Mouse (Mus musculus) hindbrain, embryonic 12.5 days (tissue): ENCODE measurements around the gene Adarb1. TPM values are rescaled to one million over a fixed set of nuclear protein-coding genes. Genes with fewer than 3 reads are reported as not detected.
"Not testable (repeated sequence)": the region's sequence is repeated elsewhere in the genome, so short reads cannot be mapped to it uniquely, and the experiment has no call there.

Source experiments
- ATAC-seq: fragments of 200-750 bp; cut with Nextera tagmentation; 2 replicates; pipeline ENCODE4 v1.8.0; 2017; ENCODE audit warnings: moderate TSS enrichment; ENCODE audit not compliant: low FRiP score
- H3K27ac ChIP-seq: fragments of 300-500 bp; sonication (generic); 2 replicates; pipeline ENCODE4 v1.5.1; 2016; ENCODE audit warnings: mild to moderate bottlenecking
- H3K27me3 ChIP-seq: fragments of 300-500 bp; sonication (generic); 2 replicates; pipeline ENCODE4 v1.6.1; 2016; ENCODE audit warnings: mild to moderate bottlenecking
- H3K36me3 ChIP-seq: fragments of 300-500 bp; sonication (generic); 2 replicates; pipeline ENCODE4 v1.6.1; 2016; ENCODE audit warnings: mild to moderate bottlenecking
- H3K4me1 ChIP-seq: fragments of 300-500 bp; sonication (generic); 2 replicates; pipeline ENCODE4 v1.6.1; 2016
- H3K4me2 ChIP-seq: fragments of 300-500 bp; sonication (generic); replicated peaks from 2 replicates; pipeline ENCODE4 v1.6.1; 2016; ENCODE audit warnings: mild to moderate bottlenecking
- H3K4me3 ChIP-seq: fragments of 300-500 bp; sonication (generic); 2 replicates; pipeline ENCODE4 v1.5.1; 2016; ENCODE audit warnings: mild to moderate bottlenecking
- H3K9ac ChIP-seq: fragments of 300-500 bp; sonication (generic); 2 replicates; pipeline ENCODE4 v1.6.1; 2016; ENCODE audit warnings: mild to moderate bottlenecking, moderate library complexity
- H3K9me3 ChIP-seq: fragments of 300-500 bp; sonication (generic); replicated peaks from 2 replicates; pipeline ENCODE4 v1.6.1; 2016; ENCODE audit warnings: mild to moderate bottlenecking
- WGBS: fragments of 180-500 bp; shearing (Covaris S2); methylation state at CpG from one replicate; pipeline ENCODE4 v1.1.7; 2016; 5-methylcytosine and 5-hydroxymethylcytosine counted together
- polyA plus RNA-seq: library from polyadenylated mRNA; unstranded; fragments of >200 nt; fragmentation: Nextera tagmentation; extraction: Ambion mirVana; gene quantifications from 2 replicates; pipeline ENCODE4 v1.2.1, GENCODE M21; 2016

The Adarb1 gene
- polyA plus RNA-seq, 1 experiment from 2014 or later, result 10.6 TPM

GRCm38 (mm10) chr10:77299194-77299593 lies 118.9 kb downstream of the Adarb1 start:
- no peak overlapping the region for H3K4me2 ChIP-seq
- no peaks in the 10 kb centered on the region; the same call in none of the 2 replicates for H3K36me3 ChIP-seq
- H3K27me3 ChIP-seq, result no peaks in the 10 kb centered on the region
- H3K4me1 ChIP-seq, result no peaks in the 10 kb centered on the region
- WGBS, result 85% methylated on average over 2 of the region's 2 CpGs
- H3K9ac ChIP-seq, result no peak overlapping the region
- no peak overlapping the region for H3K27ac ChIP-seq
- ATAC-seq, result no peak
- H3K4me3 ChIP-seq, result no peak overlapping the region
- no peaks in the 10 kb centered on the region for H3K9me3 ChIP-seq

DNA sequence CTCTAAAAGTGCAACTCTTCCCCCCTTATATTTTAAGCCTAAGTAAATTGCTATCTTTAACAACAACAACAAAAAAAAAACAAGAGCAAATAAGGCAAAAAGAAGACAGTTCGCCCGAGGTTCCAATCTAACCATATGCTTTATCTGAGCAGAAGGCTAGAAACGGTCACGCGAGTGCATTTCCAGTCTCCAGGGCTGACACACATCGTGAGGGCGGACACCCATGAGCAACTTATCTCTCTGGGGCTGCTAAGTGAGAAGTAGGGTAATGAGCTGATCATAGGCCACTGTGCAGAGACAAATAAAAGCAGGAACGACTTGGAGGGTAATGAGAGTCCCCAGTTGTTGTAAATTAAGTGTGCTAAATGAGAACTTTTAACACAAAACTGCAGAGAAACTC lies 119.4 kb downstream of the Adarb1 start:
- H3K4me1 ChIP-seq, result no peaks in the 10 kb centered on the region
- no peak overlapping the region for H3K4me2 ChIP-seq
- no peak for ATAC-seq
- H3K4me3 ChIP-seq, result no peak overlapping the region
- no peaks in the 10 kb centered on the region for H3K9me3 ChIP-seq
- H3K9ac ChIP-seq, result no peak overlapping the region
- no peaks in the 10 kb centered on the region; the same call in none of the 2 replicates for H3K36me3 ChIP-seq
- no peaks in the 10 kb centered on the region for H3K27me3 ChIP-seq
- H3K27ac ChIP-seq, result no peak overlapping the region
- WGBS, result 90% methylated on average over 8 of the region's 8 CpGs

DNA sequence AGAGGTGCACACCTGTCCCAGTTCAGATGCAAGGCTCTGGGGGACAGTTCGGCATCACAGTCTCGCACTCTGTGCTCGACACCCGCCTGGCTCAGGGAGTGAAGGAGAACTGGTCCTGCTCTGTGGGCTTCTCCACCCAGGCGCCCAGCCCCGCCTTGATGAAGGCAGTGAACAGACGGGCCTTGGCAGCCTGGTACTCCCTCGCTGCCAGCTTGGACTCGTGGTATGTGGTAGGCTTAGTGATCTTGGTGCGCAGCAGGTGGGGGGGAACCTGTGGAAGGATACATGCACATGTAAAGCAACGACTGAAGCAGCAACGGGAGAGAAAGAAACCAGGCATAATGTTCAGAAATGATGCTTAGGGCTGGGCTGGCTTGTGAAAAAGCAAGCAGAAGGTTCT lies 123.4 kb downstream of the Adarb1 start:
- Histone ChIP-seq H3K36me3 (no peaks in the 10 kb centered on the region; the same call in 1 of the 2 replicates), H3K4me3 (no peak overlapping the region), H3K27ac (no peak overlapping the region), H3K4me1 (no peaks in the 10 kb centered on the region), H3K9me3 (no peaks in the 10 kb centered on the region), H3K9ac (no peak overlapping the region), H3K27me3 (no peaks in the 10 kb centered on the region), H3K4me2 (no peak overlapping the region)
- 89% methylated on average over 12 of the region's 12 CpGs for WGBS
- ATAC-seq, result no peak

GRCm38 (mm10) chr10:77290624-77291366 lies 127.3 kb downstream of the Adarb1 start:
- 79% methylated on average over 17 of the region's 17 CpGs for WGBS
- Histone ChIP-seq H3K4me1 (no peaks in the 10 kb centered on the region), H3K36me3 (no peaks in the 10 kb centered on the region), H3K9ac (no peak overlapping the region), H3K27me3 (no peaks in the 10 kb centered on the region), H3K9me3 (no peaks in the 10 kb centered on the region), H3K27ac (no peak overlapping the region), H3K4me3 (no peak overlapping the region), H3K4me2 (no peak overlapping the region)
- ATAC-seq, result no peak

- 90% methylated on average over 8 of the region's 8 CpGs for WGBS
- ATAC-seq, result no peak
- H3K27ac ChIP-seq, result no peak overlapping the region
- 0 out of 2 replicates have a peak, but pooled peaks cover 5% of the 10 kb centered on the region for H3K4me1 ChIP-seq
- H3K9me3 ChIP-seq, result no peaks in the 10 kb centered on the region
- no peaks in the 10 kb centered on the region for H3K27me3 ChIP-seq
- no peaks in the 10 kb centered on the region for H3K36me3 ChIP-seq
- H3K4me2 ChIP-seq, result no peak overlapping the region
- H3K9ac ChIP-seq, result no peak overlapping the region
- H3K4me3 ChIP-seq, result no peak overlapping the region
Measured at GRCm38 (mm10) chr10:77289559-77289958, 128.5 kb downstream of the Adarb1 start.

GRCm38 (mm10) chr10:77288639-77289195 lies 129.4 kb downstream of the Adarb1 start:
- no peak overlapping the region for H3K9ac ChIP-seq
- no peak overlapping the region for H3K4me3 ChIP-seq
- 71% methylated on average over 5 of the region's 5 CpGs for WGBS
- no peak for ATAC-seq
- H3K4me2 ChIP-seq, result no peak overlapping the region
- H3K27me3 ChIP-seq, result no peaks in the 10 kb centered on the region
- peaks cover 12% of the 10 kb centered on the region for H3K4me1 ChIP-seq
- no peaks in the 10 kb centered on the region for H3K36me3 ChIP-seq
- H3K27ac ChIP-seq, result no peak overlapping the region
- no peaks in the 10 kb centered on the region for H3K9me3 ChIP-seq

DNA sequence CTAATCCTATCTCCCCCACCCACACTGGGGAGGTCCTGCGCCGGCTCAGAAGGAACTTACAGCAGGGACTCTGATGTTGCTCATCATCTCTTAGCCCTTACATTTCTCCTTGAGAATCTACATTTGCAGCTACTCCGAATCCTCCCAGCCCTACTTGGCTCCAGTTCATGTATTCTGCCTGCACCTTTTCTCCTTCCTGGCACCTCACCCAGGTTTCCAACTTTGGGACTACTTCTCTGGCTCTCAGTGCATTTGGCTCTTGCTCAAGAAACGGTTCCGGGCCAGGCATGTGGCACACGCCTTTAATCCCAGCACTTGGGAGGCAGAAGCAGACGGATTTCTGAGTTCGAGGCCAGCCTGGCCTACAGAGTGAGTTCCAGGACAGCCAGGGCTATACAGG lies 130.4 kb downstream of the Adarb1 start:
- no peaks in the 10 kb centered on the region for H3K27me3 ChIP-seq
- 88% methylated on average over 8 of the region's 8 CpGs for WGBS
- ATAC-seq, result no peak

GRCm38 (mm10) chr10:77284832-77285231 lies 133.2 kb downstream of the Adarb1 start:
- no peaks in the 10 kb centered on the region for H3K27me3 ChIP-seq
- H3K36me3 ChIP-seq, result no peaks in the 10 kb centered on the region
- no peak for ATAC-seq
- H3K4me1 ChIP-seq, result peaks cover 15% of the 10 kb centered on the region
- H3K4me2 ChIP-seq, result no peak overlapping the region
- WGBS, result 69% methylated on average over 6 of the region's 6 CpGs
- H3K27ac ChIP-seq, result no peak overlapping the region
- H3K9me3 ChIP-seq, result no peaks in the 10 kb centered on the region
- H3K4me3 ChIP-seq, result no peak overlapping the region
- H3K9ac ChIP-seq, result no peak overlapping the region

More for the DNA sequence above, 130.4 kb downstream of the Adarb1 start:
- no peak overlapping the region for H3K9ac ChIP-seq
- H3K9me3 ChIP-seq, result no peaks in the 10 kb centered on the region
- no peak overlapping the region for H3K27ac ChIP-seq
- H3K4me2 ChIP-seq, result no peak overlapping the region
- H3K36me3 ChIP-seq, result no peaks in the 10 kb centered on the region
- no peak overlapping the region for H3K4me3 ChIP-seq
- peaks cover 15% of the 10 kb centered on the region for H3K4me1 ChIP-seq

DNA sequence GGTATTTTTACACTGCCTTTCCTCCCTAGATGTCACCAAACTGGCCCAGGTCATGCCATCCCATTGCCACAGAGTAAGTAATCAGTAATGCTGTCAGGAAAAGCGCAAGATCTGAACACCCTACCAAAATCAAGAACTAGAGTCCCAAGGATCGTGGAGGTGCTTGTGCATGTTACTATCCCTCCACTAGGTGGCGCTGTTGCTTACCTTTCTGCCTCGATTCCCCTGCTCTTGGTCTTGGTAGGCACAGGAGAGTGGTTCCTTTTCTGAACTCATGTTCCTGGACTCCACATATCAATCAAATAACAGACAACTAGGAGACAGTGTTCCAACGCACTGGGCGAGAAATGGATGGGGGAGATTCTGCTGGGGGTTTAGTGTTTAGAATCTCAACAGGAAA lies 135.2 kb downstream of the Adarb1 start:
- Histone ChIP-seq H3K36me3 (no peaks in the 10 kb centered on the region), H3K4me3 (no peak overlapping the region), H3K9ac (no peak overlapping the region), H3K9me3 (no peaks in the 10 kb centered on the region), H3K4me1 (peaks cover 15% of the 10 kb centered on the region), H3K27ac (no peak overlapping the region), H3K27me3 (no peaks in the 10 kb centered on the region), H3K4me2 (no peak overlapping the region)
- no peak for ATAC-seq
- WGBS, result 22% methylated on average over 6 of the region's 6 CpGs

DNA sequence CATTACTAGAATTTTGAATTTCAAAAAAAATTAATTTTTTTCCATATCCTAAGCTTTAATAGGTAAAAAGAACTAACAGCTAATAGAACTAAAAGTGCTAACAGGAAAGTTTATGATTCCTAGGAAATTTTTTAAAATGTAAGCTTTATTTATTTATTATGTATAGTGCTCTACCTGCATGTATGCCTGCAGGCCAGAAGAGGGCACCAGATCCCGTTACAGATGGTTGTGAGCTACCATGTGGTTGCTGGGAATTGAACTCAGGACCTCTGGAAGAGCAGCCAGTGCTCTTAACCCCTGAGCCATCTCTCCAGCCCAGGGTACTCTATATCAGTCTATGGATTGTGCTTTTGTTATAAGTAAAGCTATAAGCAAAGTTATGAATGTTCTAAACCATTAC lies 136.0 kb downstream of the Adarb1 start:
- not testable (repeated sequence) for H3K9ac ChIP-seq, H3K4me3 ChIP-seq, H3K27me3 ChIP-seq, ATAC-seq, H3K36me3 ChIP-seq, H3K27ac ChIP-seq, H3K9me3 ChIP-seq, H3K4me2 ChIP-seq
- 70% methylated on average over 1 of the region's 1 CpGs for WGBS
- H3K4me1 ChIP-seq, result peaks cover 15% of the 10 kb centered on the region

DNA sequence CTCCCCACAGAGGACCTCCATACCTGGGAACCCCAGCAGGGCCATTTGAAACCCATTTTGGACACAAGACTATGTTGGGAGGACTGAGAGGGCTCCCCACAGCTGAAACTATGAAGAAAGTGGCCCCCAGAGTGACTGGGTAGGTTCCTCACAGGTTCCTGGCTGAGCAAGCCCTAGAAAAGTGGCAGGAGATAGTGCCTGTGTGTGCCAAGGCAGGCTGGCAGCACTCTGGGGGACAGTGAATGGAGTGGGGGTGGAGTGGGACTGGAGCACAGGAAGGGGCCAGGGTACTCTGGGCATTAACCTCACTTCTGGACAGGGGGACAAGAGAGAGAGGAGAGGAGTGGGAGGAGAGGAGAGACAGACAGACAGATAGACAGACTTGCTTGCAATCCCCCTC lies 144.3 kb downstream of the Adarb1 start:
- Histone ChIP-seq H3K36me3 (peaks cover 19% of the 10 kb centered on the region), H3K9ac (no peak overlapping the region), H3K4me1 (peaks cover 7% of the 10 kb centered on the region; the same call in 1 of the 2 replicates), H3K27me3 (no peaks in the 10 kb centered on the region), H3K4me3 (no peak overlapping the region), H3K4me2 (no peak overlapping the region), H3K9me3 (no peaks in the 10 kb centered on the region), H3K27ac (no peak overlapping the region)
- ATAC-seq, result no peak

DNA sequence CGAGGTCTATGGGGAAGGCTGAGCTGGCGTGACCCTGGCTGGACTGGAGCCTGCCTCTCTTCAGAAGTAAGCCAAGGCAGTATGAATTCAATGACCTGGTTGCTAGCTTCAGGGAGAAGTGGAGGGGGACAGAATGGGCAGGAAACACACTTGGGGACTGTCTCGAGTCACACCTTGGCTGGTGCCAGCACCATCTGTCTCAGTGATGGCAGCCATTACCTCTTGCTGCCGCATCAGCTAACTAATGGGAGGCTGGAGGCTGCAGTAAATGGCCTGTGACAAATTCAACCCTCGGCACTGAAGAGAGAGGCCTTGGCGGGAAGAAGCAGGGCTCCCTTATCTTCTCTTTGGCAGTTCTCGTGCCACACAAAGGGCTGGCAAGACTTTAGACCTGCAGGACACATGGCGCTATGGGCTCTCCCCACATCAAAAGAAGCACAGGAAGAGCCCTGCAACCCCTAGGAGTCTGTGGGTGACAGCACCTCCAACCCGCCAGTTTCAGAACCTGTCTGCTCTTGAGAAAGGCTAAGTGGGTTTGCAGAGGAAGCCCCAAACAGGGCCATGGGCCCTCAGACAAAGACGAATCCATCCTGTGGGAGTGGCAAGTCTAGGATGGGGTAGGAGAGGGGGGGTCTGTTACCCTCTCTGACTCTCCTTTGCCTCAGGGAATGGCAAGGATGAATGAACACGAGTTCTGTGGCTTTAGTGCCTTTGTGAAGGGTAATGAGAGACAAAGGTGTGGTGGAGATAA lies 144.9 kb downstream of the Adarb1 start:
- no peaks in the 10 kb centered on the region for H3K9me3 ChIP-seq
- no peak for ATAC-seq
- H3K27me3 ChIP-seq, result no peaks in the 10 kb centered on the region
- H3K36me3 ChIP-seq, result peaks cover 26% of the 10 kb centered on the region
- H3K4me3 ChIP-seq, result no peak overlapping the region
- no peak overlapping the region for H3K9ac ChIP-seq
- no peak overlapping the region for H3K27ac ChIP-seq
- no peak overlapping the region for H3K4me2 ChIP-seq
- WGBS, result 61% methylated on average over 11 of the region's 11 CpGs
- peaks cover 7% of the 10 kb centered on the region; the same call in 1 of the 2 replicates for H3K4me1 ChIP-seq
